Mouse (Mus musculus) small intestine, adult 2 months (tissue): Measurements from ENCODE around the gene Cxcl15.

Experiments
- CTCF ChIP-seq: fragments of 200-500 bp; IDR thresholded peaks from 2 replicates; pipeline ENCODE4 v1.5.1; 2012; ENCODE audit warnings: low read depth, mild to moderate bottlenecking, control low read depth, inconsistent platforms, low read length, moderate library complexity, mixed read lengths; ENCODE audit not compliant: insufficient replicate concordance, insufficient read length; ENCODE audit errors: extremely low read depth
- POLR2A ChIP-seq: fragments of 200-500 bp; IDR thresholded peaks from 2 replicates; pipeline ENCODE4 v1.6.1; 2012; ENCODE audit warnings: low read depth, mild to moderate bottlenecking, control low read depth, inconsistent platforms, low read length, moderate library complexity

DNA sequence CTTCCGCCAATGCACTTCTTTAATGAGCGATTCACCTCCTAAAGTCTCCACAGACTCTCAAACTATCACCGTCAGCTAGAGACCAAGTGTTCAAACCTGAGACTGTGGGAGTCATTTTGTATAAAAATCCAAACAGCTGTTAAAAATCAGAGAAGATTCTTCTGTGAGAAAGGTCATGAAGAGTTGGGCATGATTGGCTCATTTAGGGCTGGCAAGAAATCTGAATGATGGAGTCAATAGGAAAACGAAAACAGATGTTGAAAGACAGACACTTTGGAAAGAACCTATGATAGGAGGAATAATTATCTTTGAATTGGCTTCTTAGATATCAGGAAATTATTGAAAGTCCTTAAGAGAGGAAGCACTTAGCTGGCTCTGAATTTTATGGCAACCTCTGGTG is 40.1 kb downstream of the Cxcl15 start:
- TF ChIP-seq CTCF (no peak), POLR2A (no peak)
